Mouse (Mus musculus): ENCODE results near the gene Plpp3.
A peak's percentile ranks its signal among the peaks of the same experiment; 100 is the strongest.

The Plpp3 gene

DNA sequence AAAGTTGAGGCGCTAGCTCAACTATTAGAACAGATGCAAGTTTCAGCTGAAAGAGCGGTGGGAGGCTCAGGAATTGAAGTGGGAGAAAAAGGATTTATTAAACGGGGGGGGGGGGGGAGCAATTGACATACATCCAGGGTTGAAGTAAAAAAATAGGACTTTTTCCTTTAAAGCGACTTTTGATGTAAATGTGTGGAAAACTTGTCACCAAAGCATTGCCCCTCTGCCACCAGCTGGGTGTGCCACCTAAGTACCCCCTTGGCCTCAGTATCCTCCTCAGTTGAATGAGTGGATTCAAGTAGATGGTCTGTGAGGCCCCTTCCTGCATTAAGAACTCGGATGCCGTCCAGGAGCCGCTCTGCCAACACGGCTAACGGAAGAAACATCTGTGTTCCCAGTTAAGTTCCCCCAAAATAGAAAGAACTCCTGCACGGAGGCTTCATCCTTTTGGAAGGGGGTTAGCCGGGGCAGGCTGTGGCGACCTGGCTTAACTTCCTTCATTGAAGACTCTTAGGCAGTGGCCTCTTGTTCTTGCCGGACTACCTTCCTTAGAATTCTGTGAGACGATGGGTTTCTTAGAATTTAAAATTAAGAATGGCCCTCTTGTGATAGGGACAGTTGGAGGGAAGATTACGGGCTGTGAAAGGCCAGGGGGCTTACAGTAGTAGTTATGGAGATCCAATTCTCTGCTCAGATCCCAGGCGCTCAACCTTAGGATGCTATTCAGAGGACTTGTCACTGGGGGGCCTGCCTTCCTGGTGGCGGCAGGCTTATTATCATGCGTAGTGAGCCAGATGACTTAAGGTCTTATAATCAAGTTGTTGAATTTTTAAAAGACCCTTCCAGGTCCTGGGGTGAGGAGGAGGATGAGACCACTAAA, 1.7 kb downstream of the Plpp3 start:
- DNase-seq: peak; percentile 15

DNA sequence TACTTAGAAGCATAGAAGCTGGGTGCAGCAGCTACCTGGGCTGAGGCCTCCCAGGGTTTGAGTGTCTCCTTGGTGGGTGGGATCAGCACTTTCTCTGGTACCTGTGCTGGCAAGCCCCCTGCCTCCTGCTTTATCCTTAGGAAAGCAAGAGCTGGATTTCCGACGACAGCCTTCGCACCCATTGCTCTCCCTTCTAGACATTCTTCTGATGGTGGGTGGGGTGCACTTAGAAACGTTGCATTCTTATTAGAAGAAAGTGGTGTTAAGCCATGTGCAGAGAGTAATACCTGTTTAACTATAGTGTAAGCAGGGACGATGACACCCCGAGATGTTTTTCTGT, 2.4 kb downstream of the Plpp3 start:
- DNase-seq: no peak

DNA sequence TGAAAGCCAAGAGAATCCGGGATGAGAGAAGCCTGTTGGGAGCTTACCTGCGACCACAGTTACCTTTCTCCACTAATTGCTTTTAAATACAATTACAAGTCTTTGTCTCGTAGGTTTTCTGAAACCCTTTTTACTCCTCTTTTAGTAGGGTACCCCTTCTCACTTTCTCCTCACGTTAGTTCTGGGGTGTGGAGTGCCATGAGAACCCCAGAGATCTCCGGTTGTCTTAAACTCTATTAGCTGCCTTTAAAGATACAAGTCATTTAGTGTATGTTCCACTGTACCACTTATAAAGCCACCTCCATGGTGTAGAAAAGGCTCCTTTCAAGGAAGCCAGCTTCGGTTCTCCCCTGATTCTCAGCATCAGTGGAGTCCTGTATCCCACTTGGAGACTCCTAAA, 3.3 kb downstream of the Plpp3 start:
- DNase-seq: no peak

DNA sequence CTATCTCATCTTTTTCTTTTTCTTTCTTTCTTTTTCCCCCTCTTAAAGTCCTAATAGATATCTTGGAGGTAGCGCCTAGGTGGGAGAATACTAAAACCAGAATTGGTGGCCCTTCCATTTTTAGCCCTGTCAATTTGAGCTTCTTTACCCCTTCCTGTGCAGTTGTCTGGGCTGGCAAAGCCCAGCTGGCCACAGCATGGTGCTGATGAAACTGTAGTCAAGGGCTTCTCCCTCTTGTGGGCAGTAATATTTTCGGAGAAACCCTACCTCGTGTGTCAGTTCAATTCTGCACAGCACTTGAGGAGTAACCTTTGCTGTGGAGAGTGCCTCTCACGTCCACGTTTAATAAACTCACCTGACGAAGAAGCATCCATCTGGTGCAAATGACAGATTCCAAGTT, 4.9 kb downstream of the Plpp3 start:
- DNase-seq: no peak

DNA sequence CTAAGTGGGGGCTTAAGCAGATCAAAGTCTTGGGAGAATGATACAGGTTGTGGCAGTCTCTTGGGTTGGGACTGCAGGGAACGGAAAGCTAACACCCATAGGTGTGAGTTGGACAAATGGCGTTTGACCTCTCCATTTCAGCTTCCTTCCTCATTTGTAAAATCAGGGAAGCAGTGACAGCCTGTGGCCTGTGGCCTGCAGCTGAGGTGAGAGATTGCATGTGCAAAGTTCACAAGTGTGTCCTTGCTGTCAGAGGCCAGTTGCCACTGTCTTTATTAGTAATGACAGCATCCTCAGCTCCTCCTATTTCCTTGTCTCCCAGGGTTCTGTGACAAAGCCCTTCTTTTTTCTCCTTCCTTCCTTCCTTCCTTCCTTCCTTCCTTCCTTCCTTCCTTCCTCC, 5.5 kb downstream of the Plpp3 start:
- no peak for DNase-seq

DNA sequence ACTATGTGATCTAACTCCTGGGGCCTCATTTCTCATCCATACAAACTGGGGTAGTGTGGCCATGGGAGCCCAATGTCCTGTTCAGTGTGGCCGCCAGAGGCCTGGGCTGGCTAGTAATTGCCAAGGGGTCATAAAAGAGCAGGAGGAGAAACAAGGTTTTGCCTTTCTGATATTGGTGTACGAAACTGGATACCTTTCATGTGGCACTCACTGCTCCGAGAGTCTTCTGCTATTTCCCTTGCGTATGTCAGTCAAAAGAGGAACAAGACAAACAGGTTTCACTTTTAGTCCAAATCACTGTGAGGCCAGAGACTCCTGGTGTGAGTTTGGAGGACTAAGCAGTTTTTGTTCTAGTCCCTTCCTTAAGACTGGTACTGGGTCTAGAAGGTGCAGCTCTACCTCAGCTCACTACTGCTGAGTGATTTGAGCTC, 6.8 kb downstream of the Plpp3 start:
- no peak for DNase-seq

GRCm38 (mm10) chr4:105164952-105165351, 7.8 kb downstream of the Plpp3 start:
- DNase-seq: no peak

- no peak for DNase-seq
These were observed 12.0 kb downstream of the Plpp3 start for GRCm38 (mm10) chr4:105169093-105169571.

DNA sequence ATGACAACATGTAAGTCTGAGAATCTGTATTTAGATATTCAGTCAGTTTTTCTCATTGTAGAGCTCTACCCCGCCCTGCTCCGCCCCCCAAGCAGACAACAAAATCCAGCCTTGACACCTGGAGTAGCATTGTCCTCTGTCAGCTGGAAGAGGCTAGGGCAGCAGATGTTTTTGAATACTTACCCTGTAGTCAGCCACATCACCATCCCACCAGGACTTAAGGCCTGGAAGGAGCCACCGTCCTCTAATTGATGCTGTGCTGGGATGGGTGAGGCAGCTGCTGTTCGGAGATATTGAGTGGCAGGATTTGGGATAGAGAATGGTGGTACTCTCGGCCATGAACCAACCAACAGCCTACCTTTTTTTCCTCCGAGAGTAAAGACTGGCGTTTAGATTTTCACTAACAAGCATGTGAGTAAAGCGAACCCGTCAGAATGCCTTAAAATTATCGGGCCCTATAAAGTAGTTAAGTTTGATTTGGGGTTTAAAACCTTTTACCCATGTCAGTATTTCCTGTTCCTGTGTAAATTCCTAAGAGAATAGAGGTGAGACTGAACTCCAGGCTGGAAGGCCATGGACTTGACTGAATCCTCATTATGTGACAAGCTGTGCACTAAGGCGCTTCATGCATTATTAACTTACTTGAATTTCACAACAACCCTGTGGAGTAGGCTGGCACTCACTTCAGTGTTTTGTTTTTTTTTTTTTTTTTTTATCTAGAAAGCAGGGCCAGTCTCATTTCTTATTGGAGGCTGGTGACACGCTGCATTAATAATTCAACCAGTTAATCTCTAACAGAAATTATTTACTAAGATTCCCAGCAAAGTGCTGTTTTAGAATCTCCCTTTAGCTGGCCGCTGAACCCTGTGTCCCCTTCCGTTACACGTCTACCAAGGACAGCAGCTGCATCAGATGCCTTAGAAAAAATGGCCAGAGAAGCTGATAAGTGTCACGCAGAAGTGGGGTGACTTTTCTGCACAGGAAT, 13.0 kb downstream of the Plpp3 start:
- DNase-seq: no peak

- no peak for DNase-seq
These were observed 13.8 kb downstream of the Plpp3 start for GRCm38 (mm10) chr4:105170811-105171401.

DNA sequence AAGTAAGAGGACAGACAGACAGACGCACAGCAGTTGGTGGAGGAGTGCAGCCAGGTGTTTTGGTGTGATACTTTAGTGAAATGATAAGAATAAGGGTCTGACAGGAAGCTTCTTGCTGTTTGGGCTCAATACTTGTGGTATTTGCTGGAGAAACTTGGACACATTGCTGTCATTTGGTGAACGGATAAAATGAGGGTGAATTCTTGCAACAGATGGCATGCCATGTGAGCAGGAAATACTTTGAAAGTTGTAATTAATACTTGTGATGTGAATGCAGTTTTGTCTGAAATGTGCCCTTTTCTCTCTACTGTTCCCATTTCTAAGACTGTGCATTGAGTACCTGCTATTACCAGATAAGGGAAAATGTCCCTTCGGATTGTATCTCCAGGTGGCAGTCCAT, 14.3 kb downstream of the Plpp3 start:
- DNase-seq: no peak

DNA sequence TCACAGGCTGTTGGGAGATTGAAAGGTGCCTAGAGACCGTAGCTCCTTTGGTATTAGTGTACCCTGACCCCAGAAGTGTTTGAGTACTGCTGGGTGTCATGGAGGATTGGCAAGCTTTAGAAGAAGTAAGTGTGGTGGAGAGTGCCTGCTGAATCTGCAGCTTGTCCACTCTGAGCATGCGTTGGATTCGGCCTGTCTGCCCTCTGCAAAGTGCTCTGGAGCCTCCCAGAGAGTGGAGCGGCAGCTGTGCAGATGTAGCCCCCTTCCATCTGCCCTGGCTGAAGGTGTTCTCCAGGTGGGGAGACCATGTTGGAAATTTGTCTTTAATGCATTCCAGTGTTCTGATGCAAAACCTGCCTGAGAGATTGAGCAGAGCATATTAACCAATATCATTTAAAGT, 17.6 kb downstream of the Plpp3 start:
- no peak for DNase-seq

DNA sequence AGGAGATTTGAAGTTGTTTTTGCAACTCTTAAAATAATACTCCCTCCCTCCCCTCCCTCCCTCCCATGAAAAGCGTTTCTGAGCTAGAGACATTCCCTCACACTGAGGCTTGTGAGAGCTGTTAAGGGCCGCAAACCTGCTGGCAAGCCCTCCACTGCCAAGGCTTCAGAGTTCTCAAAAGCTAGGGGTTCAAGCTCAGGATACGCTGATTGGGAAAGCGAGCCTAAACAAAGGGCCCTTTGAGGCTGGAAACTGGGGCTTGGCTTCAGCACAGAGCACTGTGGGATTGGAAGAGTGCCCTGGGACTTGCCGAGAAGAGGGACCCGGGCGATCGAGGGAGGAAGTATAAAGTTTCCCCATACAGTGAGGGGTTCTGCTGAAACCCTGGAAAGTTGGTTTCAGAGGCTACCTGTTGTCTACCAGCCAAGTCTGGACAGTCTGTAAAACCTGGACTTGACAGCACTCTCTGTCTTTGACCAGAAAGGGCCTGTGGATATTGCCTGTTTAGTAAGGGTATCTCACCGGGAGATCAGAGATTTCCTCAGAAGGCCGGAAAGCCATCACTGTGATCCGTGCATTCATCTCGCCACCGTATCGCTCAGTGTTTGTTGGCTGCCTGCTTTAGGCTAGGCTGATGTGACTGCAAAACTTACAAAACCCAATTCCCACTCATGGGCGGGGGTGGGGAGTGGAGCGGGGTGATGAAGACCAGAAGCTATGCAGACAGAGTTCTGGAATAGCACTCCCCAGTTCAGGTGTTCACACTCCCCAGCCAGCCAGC, 18.3 kb downstream of the Plpp3 start:
- DNase-seq: no peak

- DNase-seq: no peak
These were observed 24.0 kb downstream of the Plpp3 start for GRCm38 (mm10) chr4:105181014-105181658.

- DNase-seq: no peak
These were observed 24.6 kb downstream of the Plpp3 start for GRCm38 (mm10) chr4:105181659-105182167.

DNA sequence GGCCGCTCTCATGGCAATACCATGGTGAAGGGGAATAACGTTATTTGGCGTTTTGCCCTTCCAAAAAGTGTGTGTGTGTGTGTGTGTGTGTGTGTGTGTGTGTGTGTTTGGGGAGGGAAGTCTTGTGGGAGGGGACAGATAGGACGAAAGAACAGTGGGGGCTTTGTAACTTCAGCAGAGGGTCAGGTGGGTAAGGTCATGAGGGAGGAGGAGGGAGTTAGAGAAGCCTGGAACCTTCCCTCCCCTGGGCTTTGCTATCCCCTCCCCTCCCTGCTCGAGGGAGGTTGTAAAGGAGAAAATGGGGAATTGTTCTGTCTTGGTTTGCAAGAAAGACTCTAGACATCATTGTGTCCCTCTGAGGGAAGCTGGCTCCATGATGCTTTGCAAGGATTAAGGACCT, 25.1 kb downstream of the Plpp3 start:
- no peak for DNase-seq

DNA sequence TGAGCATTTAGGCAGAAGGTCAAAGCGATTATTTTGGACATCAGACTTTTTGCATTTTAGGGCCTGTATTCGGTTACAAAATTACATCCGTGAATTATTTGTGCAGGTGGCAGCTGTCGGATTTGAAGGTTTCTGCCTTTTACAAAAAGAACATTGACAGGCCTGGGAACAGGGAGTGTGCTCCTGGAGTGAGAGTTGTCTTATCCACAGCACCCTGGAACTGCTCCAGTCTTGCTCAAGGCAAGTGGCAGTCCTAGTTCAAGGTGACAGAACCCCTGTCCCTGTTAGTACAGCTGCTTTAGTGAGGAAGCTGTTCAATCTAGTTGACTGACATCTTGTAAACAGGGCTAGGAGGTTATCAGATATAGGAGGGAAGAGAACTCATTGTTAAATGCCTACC, 27.3 kb downstream of the Plpp3 start:
- no peak for DNase-seq

- no peak for DNase-seq
These were observed 27.8 kb downstream of the Plpp3 start for GRCm38 (mm10) chr4:105184924-105185323.

DNA sequence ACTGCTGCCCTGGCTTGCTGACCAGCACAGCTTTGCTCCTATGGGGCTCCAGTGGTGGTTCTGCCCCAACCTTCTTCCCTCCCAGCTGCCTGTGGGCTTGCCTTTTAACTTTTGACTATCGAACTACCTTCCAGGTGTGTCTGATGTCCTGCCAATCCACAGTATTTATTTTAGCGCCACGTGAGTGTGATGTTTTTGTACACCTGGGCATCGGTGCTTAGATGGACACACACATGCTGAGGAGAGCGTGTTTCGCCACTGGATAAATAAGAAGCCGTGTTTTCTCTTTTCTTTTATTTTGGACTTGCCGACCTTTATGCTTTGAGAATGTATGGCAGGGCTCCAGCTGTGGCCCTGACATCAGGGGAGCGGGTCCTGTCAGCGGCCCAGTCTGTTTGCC, 29.5 kb downstream of the Plpp3 start:
- no peak for DNase-seq

DNA sequence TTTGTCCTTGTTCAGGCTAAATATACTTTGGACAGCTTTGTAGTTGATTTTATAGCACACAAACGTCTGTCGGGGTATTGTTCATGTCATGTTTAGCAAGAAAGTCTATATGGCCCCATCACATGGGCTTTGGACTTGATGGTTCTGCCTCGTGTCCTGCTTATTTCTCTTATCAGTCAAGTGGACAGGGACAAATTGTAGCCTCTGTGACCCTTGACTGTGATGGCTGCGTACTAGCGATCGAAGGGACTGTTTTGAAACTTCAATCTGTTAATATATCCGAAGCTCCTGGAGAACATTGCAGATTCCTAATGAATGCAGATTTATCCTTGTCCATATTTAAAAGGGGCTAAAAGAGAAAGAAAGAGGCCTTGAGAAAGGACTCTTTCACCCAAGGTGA, 30.7 kb downstream of the Plpp3 start:
- DNase-seq: no peak

GRCm38 (mm10) chr4:105188801-105189200, 31.7 kb downstream of the Plpp3 start:
- no peak for DNase-seq

- DNase-seq: no peak
These were observed 33.7 kb downstream of the Plpp3 start for GRCm38 (mm10) chr4:105190826-105191225.
